Mouse (Mus musculus) MEL (cell line): Measurements from ENCODE around the gene Tcte2. TPM values are rescaled to one million over a fixed set of nuclear protein-coding genes. Genes with fewer than 3 reads are reported as not detected.
"Not testable (repeated sequence)": the region's sequence is repeated elsewhere in the genome, so short reads cannot be mapped to it uniquely, and the experiment has no call there.

Experiments
- DNase-seq: peaks from one replicate; pipeline ENCODE4 v3.0.0; 2011; ENCODE audit warnings: low read depth, low spot score
- H3K27ac ChIP-seq: 2 replicates; pipeline ENCODE4 v1.5.1; 2012; ENCODE audit warnings: low read depth, mild to moderate bottlenecking, control low read depth, low read length, moderate library complexity; ENCODE audit not compliant: control insufficient read depth
- H3K27me3 ChIP-seq, 2 experiments: fragments of 150-350 bp in 1 of 2; sonication (generic) in 1 of 2; 2 replicates each; pipeline ENCODE4 v1.6.1; 2012; ENCODE audit warnings: low read length in 2 of 2, mild to moderate bottlenecking in 2 of 2, improper control_type of control experiment in 1 of 2, moderate library complexity in 1 of 2; ENCODE audit not compliant: insufficient read depth in 2 of 2, control insufficient read depth in 1 of 2
- H3K36me3 ChIP-seq, 2 experiments: 2 replicates each; pipeline ENCODE4 v1.6.1; 2012 to 2014; ENCODE audit warnings: low read length in 2 of 2, improper control_type of control experiment in 1 of 2, inconsistent platforms in 1 of 2, mild to moderate bottlenecking in 1 of 2; ENCODE audit not compliant: insufficient read depth in 2 of 2, control insufficient read depth in 1 of 2
- H3K4me1 ChIP-seq, 2 experiments: fragments of 150-350 bp in 1 of 2; sonication (generic) in 1 of 2; 2 replicates each; pipeline ENCODE4 v1.6.1; 2012; ENCODE audit warnings: low read length in 2 of 2, improper control_type of control experiment in 1 of 2, mild to moderate bottlenecking in 1 of 2; ENCODE audit not compliant: insufficient read depth in 2 of 2, control insufficient read depth in 1 of 2
- H3K4me3 ChIP-seq, 2 experiments: fragments of 150-350 bp in 1 of 2; sonication (generic) in 1 of 2; 2 replicates each; pipeline ENCODE4 v1.5.1; 2012; ENCODE audit warnings: low read depth in 2 of 2, low read length in 2 of 2, mild to moderate bottlenecking in 2 of 2, moderate library complexity in 2 of 2, control low read depth in 1 of 2, improper control_type of control experiment in 1 of 2; ENCODE audit not compliant: control insufficient read depth in 1 of 2, insufficient read depth in 1 of 2
- H3K79me2 ChIP-seq: 2 replicates; pipeline ENCODE4 v1.6.1; 2012; ENCODE audit warnings: mild to moderate bottlenecking, low read length, moderate library complexity; ENCODE audit not compliant: control insufficient read depth, poor library complexity, insufficient read depth
- H3K9ac ChIP-seq: 2 replicates; pipeline ENCODE4 v1.6.1; 2012; ENCODE audit warnings: low read depth, mild to moderate bottlenecking, control low read depth, low read length, moderate library complexity; ENCODE audit not compliant: control insufficient read depth, poor library complexity, severe bottlenecking
- H3K9me3 ChIP-seq: fragments of 150-350 bp; sonication (generic); replicated peaks from 2 replicates; pipeline ENCODE4 v1.6.1; 2012; ENCODE audit warnings: mild to moderate bottlenecking, low read length, improper control_type of control experiment, moderate library complexity; ENCODE audit not compliant: insufficient read depth
- CHD2 ChIP-seq: IDR thresholded peaks from 2 replicates; pipeline ENCODE4 v1.6.1; 2011; ENCODE audit warnings: low read length, improper control_type of control experiment
- E2F4 ChIP-seq: IDR thresholded peaks from 2 replicates; pipeline ENCODE4 v1.6.1; 2011; ENCODE audit warnings: low read depth, low read length, improper control_type of control experiment, borderline replicate concordance
- HCFC1 ChIP-seq: IDR thresholded peaks from 2 replicates; pipeline ENCODE4 v1.6.1; 2012; ENCODE audit warnings: low read depth, mild to moderate bottlenecking, inconsistent platforms, low read length, improper control_type of control experiment, moderate library complexity
- MAFK ChIP-seq: IDR thresholded peaks from 2 replicates; pipeline ENCODE4 v1.6.1; 2011; ENCODE audit warnings: low read depth, mild to moderate bottlenecking, low read length, improper control_type of control experiment, borderline replicate concordance
- MAX ChIP-seq: IDR thresholded peaks from 2 replicates; pipeline ENCODE4 v1.6.1; 2011; ENCODE audit warnings: low read length, improper control_type of control experiment
- MAZ ChIP-seq: IDR thresholded peaks from 2 replicates; pipeline ENCODE4 v1.6.1; 2012; ENCODE audit warnings: low read depth, mild to moderate bottlenecking, inconsistent platforms, low read length, improper control_type of control experiment
- MEF2A ChIP-seq: IDR thresholded peaks from 2 replicates; pipeline ENCODE4 v1.6.1; 2014; ENCODE audit warnings: low read depth, mild to moderate bottlenecking, inconsistent platforms, low read length, improper control_type of control experiment; ENCODE audit not compliant: poor library complexity, insufficient replicate concordance, severe bottlenecking; ENCODE audit errors: extremely low read depth
- MXI1 ChIP-seq: IDR thresholded peaks from 2 replicates; pipeline ENCODE4 v1.6.1; 2011; ENCODE audit warnings: mild to moderate bottlenecking, low read depth, low read length, improper control_type of control experiment
- RAD21 ChIP-seq: IDR thresholded peaks from 2 replicates; pipeline ENCODE4 v1.6.1; 2011; ENCODE audit warnings: mild to moderate bottlenecking, low read depth, low read length, improper control_type of control experiment
- SIN3A ChIP-seq: IDR thresholded peaks from 2 replicates; pipeline ENCODE4 v1.6.1; 2012; ENCODE audit warnings: low read length, improper control_type of control experiment, inconsistent platforms
- TBP ChIP-seq: IDR thresholded peaks from 2 replicates; pipeline ENCODE4 v1.8.0; 2011; ENCODE audit warnings: low read depth, low read length, improper control_type of control experiment
- TCF12 ChIP-seq: IDR thresholded peaks from 2 replicates; pipeline ENCODE4 v1.6.1; 2014; ENCODE audit warnings: low read depth, mild to moderate bottlenecking, inconsistent platforms, low read length, improper control_type of control experiment, moderate library complexity
- ZKSCAN1 ChIP-seq: IDR thresholded peaks from 2 replicates; pipeline ENCODE4 v1.6.1; 2012; ENCODE audit warnings: low read depth, mild to moderate bottlenecking, inconsistent platforms, low read length, improper control_type of control experiment, moderate library complexity
- polyA plus RNA-seq, 2 experiments: library from polyadenylated mRNA; stranded (reverse) in 1 of 2; unstranded in 1 of 2; fragments of >175 nt in 1 of 2; fragments of >200 nt in 1 of 2; gene quantifications; 2 replicates each; pipeline versions ENCODE4 v1.2.1 to v1.2.4; 2012; ENCODE audit warnings: low replicate concordance in 2 of 2, low read depth in 1 of 2; ENCODE audit not compliant: insufficient read length in 2 of 2, insufficient read depth in 1 of 2, missing spikeins in 1 of 2
- total RNA-seq: library from RNA; depleted of rRNA; stranded (reverse); fragments of 300-350 nt; gene quantifications from 2 replicates; pipeline ENCODE4 v1.2.3, GENCODE M21; 2012

Tcte2 gene
- total and polyA plus RNA-seq, 3 experiments: not detected

DNA sequence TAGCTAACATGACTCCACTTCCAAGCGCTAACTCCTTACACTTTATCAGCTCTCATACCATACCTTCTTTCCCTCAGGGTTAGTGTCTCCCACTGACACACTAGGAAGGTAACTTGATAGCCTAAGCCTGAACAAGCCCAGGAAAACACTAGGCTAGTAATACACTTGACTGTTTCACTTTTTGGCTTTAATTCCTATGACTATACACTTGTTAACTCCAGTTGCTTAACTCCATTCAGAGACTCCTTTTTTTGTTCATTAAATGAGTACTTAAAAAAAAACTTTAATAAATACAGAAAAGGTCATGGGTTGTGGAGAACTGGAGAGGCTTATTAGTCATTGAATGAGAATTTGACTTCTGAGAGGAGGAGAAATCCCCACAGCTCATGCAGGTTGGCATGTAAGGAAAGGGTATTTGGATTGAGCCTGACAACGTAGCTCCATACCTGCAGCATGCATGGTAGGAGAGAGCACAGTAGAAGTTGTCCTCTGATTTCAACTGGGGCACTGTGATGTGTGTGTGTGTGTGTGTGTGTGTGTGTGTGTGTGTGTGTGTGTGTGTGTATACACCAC is 41.3 kb upstream of the Tcte2 start:
- no peaks in the 10 kb centered on the region for H3K4me1 ChIP-seq
- no peak for DNase-seq
- no peak overlapping the region for H3K4me3 ChIP-seq
- TF ChIP-seq TCF12 (no peak), MAX (no peak), MAFK (no peak), RAD21 (no peak), TBP (no peak), E2F4 (no peak), MAZ (no peak)
- H3K79me2 ChIP-seq: no peaks in the 10 kb centered on the region
- no peak overlapping the region for H3K9ac ChIP-seq
- no peaks in the 10 kb centered on the region for H3K9me3 ChIP-seq
- H3K27ac ChIP-seq: no peak overlapping the region
- H3K27me3 ChIP-seq: no peaks in the 10 kb centered on the region
- H3K36me3 ChIP-seq: no peaks in the 10 kb centered on the region

DNA sequence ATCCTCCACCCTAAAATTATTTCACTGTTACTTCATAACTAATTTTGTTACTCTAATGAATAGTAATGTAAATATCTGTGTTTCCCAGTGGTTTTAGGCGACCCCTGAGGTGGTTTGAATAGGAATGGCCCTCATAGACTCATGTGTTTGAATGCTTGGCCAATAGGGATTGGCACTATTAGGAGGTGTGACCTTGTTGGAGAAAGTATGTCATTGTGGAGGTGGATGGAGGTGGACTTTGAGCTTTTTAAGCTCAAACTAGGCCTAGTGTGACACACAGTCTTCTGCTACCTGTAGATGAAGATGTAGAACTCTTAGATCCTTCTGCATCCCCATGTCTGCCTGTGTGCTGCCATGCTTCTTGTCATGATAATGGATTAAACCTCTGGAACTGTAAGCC is 36.1 kb upstream of the Tcte2 start:
- Histone ChIP-seq H3K9me3 (no peaks in the 10 kb centered on the region), H3K4me3 (no peak overlapping the region), H3K27ac (no peak overlapping the region), H3K9ac (no peak overlapping the region), H3K79me2 (no peaks in the 10 kb centered on the region), H3K4me1 (no peaks in the 10 kb centered on the region), H3K27me3 (no peaks in the 10 kb centered on the region), H3K36me3 (no peaks in the 10 kb centered on the region)
- TF ChIP-seq MEF2A (no peak), ZKSCAN1 (no peak), MXI1 (no peak), HCFC1 (no peak), CHD2 (no peak), SIN3A (no peak)
- no peak for DNase-seq

DNA sequence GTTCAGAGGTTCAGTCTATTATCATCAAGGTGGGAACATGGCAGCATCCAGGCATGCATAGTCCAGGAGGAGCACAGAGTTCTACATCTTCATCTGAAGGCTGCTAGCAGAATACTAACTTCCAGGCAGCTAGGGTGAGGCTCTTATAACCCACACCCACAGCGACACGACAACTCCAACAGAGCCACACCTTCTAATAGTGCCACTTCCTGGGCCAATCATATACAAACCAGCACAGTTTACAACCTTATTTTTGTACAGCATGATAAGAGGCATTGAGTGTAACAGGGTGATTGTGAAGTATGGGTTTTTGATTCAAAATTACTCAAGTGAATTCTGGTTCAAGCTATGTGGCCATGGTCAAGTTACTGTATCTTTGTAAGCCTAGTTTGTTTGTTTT is 28.4 kb upstream of the Tcte2 start:
- H3K9ac ChIP-seq, H3K79me2 ChIP-seq, H3K4me1 ChIP-seq, H3K27me3 ChIP-seq, DNase-seq, H3K9me3 ChIP-seq, H3K4me3 ChIP-seq, H3K27ac ChIP-seq, H3K36me3 ChIP-seq: not testable (repeated sequence)
